Mouse (Mus musculus): ENCODE measurements at regions not wholly inside any gene's neighbourhood (a gene's known extent, or its start where the extent isn't known, plus 50 kb on each side); places are given as distances from the start of the nearest gene placed in this dataset.

DNA sequence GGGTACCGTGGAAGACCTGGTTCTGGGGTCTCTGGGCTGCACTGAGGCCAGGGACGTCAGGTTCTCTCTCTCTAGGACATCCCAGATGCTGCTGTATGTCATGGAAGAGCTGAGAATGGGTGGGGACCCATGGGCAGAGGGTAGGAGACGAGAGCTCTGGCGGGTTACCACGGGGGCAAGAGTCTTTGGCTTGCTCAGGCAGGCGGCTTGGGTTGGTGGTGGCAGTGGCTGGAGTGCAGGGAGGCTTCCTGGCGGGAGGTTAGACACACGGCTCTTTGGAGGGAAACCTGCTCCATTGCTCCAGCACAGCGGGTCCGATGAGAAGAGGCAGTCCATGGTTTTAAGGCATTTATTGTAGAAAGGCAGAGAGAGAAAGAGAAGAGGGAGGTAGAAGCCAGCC, 138.9 kb downstream of the Tmem17 start:
- TF ChIP-seq POLR2A (IDR thresholded peaks at IDR 0.05; ENCODE audit: borderline replicate concordance, extremely low read depth, low read depth, low read length) (no peak), CTCF (IDR thresholded peaks at IDR 0.05; ENCODE audit: insufficient read depth, low read length) (no peak)
- H3K4me1 ChIP-seq (ENCODE audit: control insufficient read depth, insufficient read depth, low read length), result peaks cover 4% of the 10 kb centered on the region
- 90% methylated on average over 10 of the region's 10 CpGs for WGBS
- H3K4me3 ChIP-seq (replicated peaks; ENCODE audit: extremely low read depth, low read depth, low read length), result no peak overlapping the region
- DNase-seq, result no peak

DNA sequence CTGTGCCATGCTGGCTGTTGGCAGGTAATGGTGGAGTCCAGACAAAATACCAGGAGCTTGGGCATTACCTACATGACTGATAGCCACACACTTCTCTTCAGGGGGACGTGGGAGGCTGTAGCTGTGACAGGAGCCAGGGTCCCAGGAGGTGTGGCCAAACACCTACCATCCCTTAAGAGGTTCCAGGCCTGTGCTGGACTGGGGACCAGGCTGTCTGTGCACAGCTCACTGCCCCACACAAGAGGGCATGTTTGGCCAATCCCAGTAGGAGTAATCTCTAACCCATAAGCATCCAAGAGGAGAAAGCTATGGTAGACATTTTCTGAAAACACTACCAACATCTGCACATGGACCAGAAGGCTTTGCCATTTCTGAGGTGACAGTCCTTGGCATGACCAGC, 139.4 kb downstream of the Tmem17 start:
- Histone ChIP-seq H3K4me1 (ENCODE audit: control insufficient read depth, insufficient read depth, low read length) (no peaks in the 10 kb centered on the region; the same call in 1 of the 2 replicates), H3K4me3 (replicated peaks; ENCODE audit: extremely low read depth, low read depth, low read length) (no peak overlapping the region)
- WGBS, result 86% methylated on average over 1 of the region's 1 CpGs
- DNase-seq, result no peak
- TF ChIP-seq CTCF (IDR thresholded peaks at IDR 0.05; ENCODE audit: insufficient read depth, low read length), result no peak
- TF ChIP-seq POLR2A (IDR thresholded peaks at IDR 0.05; ENCODE audit: borderline replicate concordance, extremely low read depth, low read depth, low read length), result no peak

DNA sequence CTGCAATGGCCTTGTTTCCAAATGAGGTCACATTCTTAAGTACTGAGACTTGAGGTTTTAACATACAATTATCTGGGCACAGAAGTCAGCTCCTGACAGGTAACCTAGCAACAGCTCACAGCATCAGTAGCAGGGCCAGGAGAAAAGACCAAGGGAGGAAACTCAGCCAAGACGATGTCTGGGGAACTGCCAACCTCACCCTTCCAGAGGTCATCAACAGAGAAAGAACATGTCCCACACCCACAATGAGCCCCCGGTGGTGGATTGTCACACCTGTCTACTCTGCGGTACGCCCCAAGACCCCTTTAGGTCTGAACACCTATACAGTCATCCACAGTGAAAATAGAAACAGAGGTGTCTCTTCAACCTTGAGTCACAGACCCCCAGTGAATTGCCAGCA, 140.0 kb downstream of the Tmem17 start:
- Histone ChIP-seq H3K4me3 (replicated peaks; ENCODE audit: extremely low read depth, low read depth, low read length) (no peak overlapping the region), H3K4me1 (ENCODE audit: control insufficient read depth, insufficient read depth, low read length) (peaks cover 1% of the 10 kb centered on the region; the same call in 1 of the 2 replicates)
- 71% methylated on average over 4 of the region's 4 CpGs for WGBS
- TF ChIP-seq CTCF (IDR thresholded peaks at IDR 0.05; ENCODE audit: insufficient read depth, low read length) (no peak), POLR2A (IDR thresholded peaks at IDR 0.05; ENCODE audit: borderline replicate concordance, extremely low read depth, low read depth, low read length) (no peak)
- no peak for DNase-seq

DNA sequence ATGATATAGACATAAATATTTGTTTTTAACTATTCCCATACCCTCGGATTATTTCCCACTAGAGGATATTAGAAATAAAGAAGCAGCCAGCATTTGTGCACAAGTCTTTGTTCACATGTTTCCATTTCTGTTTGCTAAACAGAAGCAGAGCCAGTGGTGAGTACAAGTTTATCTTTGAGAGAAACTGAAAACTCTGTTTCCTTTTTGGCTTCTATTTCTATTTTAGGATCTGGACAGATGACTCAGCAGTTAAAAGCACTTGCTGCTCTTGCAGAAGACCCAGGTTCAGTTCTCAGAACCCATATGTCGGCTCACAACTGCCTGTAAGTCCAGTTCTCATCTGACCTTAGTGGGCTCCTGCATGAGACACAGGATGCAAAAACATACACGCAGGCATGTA, 141.0 kb downstream of the Tmem17 start:
- DNase-seq, result no peak
- peaks cover 6% of the 10 kb centered on the region; the same call in 1 of the 2 replicates for H3K4me1 ChIP-seq (ENCODE audit: control insufficient read depth, insufficient read depth, low read length)
- TF ChIP-seq CTCF (IDR thresholded peaks at IDR 0.05; ENCODE audit: insufficient read depth, low read length), result no peak
- TF ChIP-seq POLR2A (IDR thresholded peaks at IDR 0.05; ENCODE audit: borderline replicate concordance, extremely low read depth, low read depth, low read length), result no peak
- no peak overlapping the region for H3K4me3 ChIP-seq (replicated peaks; ENCODE audit: extremely low read depth, low read depth, low read length)
- 28% methylated on average over 3 of the region's 3 CpGs for WGBS

GRCm38 (mm10) chr11:22653366-22653765, 141.5 kb downstream of the Tmem17 start:
- TF ChIP-seq POLR2A (IDR thresholded peaks at IDR 0.05; ENCODE audit: borderline replicate concordance, extremely low read depth, low read depth, low read length), result no peak
- no peak for TF ChIP-seq CTCF (IDR thresholded peaks at IDR 0.05; ENCODE audit: insufficient read depth, low read length)
- H3K4me3 ChIP-seq (replicated peaks; ENCODE audit: extremely low read depth, low read depth, low read length), result no peak overlapping the region
- 65% methylated on average over 5 of the region's 5 CpGs for WGBS
- peaks cover 7% of the 10 kb centered on the region; the same call in 1 of the 2 replicates for H3K4me1 ChIP-seq (ENCODE audit: control insufficient read depth, insufficient read depth, low read length)
- DNase-seq, result no peak

DNA sequence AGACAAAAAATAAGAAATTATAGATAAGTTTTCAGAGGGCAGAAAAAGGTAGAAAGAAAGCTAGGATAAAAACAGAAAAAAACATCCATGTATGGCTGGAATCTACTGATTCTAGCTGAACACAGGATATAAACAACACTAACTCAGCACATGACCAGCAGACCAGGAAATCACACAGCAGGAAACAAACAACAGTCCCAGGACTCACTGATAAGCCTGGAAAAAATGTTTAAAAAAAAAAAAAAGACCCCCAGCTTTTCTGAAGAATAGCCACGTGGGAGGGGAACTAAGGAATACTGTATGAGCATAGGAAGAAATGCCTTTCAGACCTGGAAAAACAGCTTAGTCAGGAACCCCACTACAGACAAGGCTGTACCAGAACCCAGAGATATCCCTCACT, 145.7 kb downstream of the Tmem17 start:
- H3K4me3 ChIP-seq (replicated peaks; ENCODE audit: extremely low read depth, low read depth, low read length), result no peak overlapping the region
- 21% methylated on average over 1 of the region's 1 CpGs for WGBS
- no peak for DNase-seq

GRCm38 (mm10) chr11:22661072-22661471, 149.2 kb downstream of the Tmem17 start:
- Histone ChIP-seq H3K4me1 (ENCODE audit: control insufficient read depth, insufficient read depth, low read length) (peaks cover 10% of the 10 kb centered on the region; the same call in 1 of the 2 replicates), H3K4me3 (replicated peaks; ENCODE audit: extremely low read depth, low read depth, low read length) (no peak overlapping the region)
- no peak for DNase-seq
- no peak for TF ChIP-seq POLR2A (IDR thresholded peaks at IDR 0.05; ENCODE audit: borderline replicate concordance, extremely low read depth, low read depth, low read length)
- no peak for TF ChIP-seq CTCF (IDR thresholded peaks at IDR 0.05; ENCODE audit: insufficient read depth, low read length)
- WGBS, result 46% methylated on average over 5 of the region's 5 CpGs

More for the DNA sequence above, 145.7 kb downstream of the Tmem17 start:
- TF ChIP-seq POLR2A (IDR thresholded peaks at IDR 0.05; ENCODE audit: borderline replicate concordance, extremely low read depth, low read depth, low read length) (no peak), CTCF (IDR thresholded peaks at IDR 0.05; ENCODE audit: insufficient read depth, low read length) (no peak)
- H3K4me1 ChIP-seq (ENCODE audit: control insufficient read depth, insufficient read depth, low read length), result peaks cover 10% of the 10 kb centered on the region; the same call in 1 of the 2 replicates

- no peak for DNase-seq
- WGBS, result 56% methylated on average over 11 of the region's 12 CpGs
- no peak overlapping the region for H3K4me3 ChIP-seq (replicated peaks; ENCODE audit: extremely low read depth, low read depth, low read length)
- TF ChIP-seq POLR2A (IDR thresholded peaks at IDR 0.05; ENCODE audit: borderline replicate concordance, extremely low read depth, low read depth, low read length) (no peak), CTCF (IDR thresholded peaks at IDR 0.05; ENCODE audit: insufficient read depth, low read length) (no peak)
- H3K4me1 ChIP-seq (ENCODE audit: control insufficient read depth, insufficient read depth, low read length), result peaks cover 9% of the 10 kb centered on the region; the same call in 1 of the 2 replicates
Measured at GRCm38 (mm10) chr11:22661713-22662551, 150.0 kb downstream of the Tmem17 start.

GRCm38 (mm10) chr11:22665978-22666377, 154.1 kb downstream of the Tmem17 start:
- DNase-seq, result no peak
- 17% methylated on average over 4 of the region's 4 CpGs for WGBS
- no peak overlapping the region for H3K4me3 ChIP-seq (replicated peaks; ENCODE audit: extremely low read depth, low read depth, low read length)

DNA sequence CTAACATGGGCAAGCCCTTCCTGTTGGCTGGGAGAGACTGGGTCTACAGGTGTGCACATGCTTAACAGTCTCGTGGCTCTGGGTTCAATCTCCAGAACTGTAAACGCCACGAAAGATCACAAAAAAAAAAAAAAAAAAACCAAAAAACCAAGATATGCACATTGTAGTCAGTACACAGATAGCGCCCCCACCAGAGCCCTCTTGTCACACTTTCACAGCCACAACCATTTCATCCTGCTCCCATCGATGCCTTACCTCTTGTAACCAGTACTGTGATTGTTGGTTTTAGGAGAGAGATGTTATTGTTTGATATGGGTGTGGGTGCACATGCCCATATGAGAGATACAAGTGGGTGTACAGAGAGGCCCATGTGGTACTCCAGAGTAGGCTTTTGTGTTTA, 154.5 kb downstream of the Tmem17 start:
- Histone ChIP-seq H3K4me1 (ENCODE audit: control insufficient read depth, insufficient read depth, low read length) (peaks cover 3% of the 10 kb centered on the region; the same call in 1 of the 2 replicates), H3K4me3 (replicated peaks; ENCODE audit: extremely low read depth, low read depth, low read length) (no peak overlapping the region)
- no peak for DNase-seq
- WGBS, result 75% methylated on average over 5 of the region's 5 CpGs
- TF ChIP-seq POLR2A (IDR thresholded peaks at IDR 0.05; ENCODE audit: borderline replicate concordance, extremely low read depth, low read depth, low read length), result no peak
- TF ChIP-seq CTCF (IDR thresholded peaks at IDR 0.05; ENCODE audit: insufficient read depth, low read length), result no peak

More at GRCm38 (mm10) chr11:22665978-22666377, 154.1 kb downstream of the Tmem17 start:
- TF ChIP-seq POLR2A (IDR thresholded peaks at IDR 0.05; ENCODE audit: borderline replicate concordance, extremely low read depth, low read depth, low read length), result no peak
- no peak for TF ChIP-seq CTCF (IDR thresholded peaks at IDR 0.05; ENCODE audit: insufficient read depth, low read length)
- peaks cover 3% of the 10 kb centered on the region; the same call in 1 of the 2 replicates for H3K4me1 ChIP-seq (ENCODE audit: control insufficient read depth, insufficient read depth, low read length)

Measured in lung, adult 2 months (tissue).